Mouse (Mus musculus) adrenal gland, postnatal 14 days (tissue): Measurements from ENCODE around the gene Gmip. TPM values are rescaled to one million over a fixed set of nuclear protein-coding genes. Genes with fewer than 3 reads are reported as not detected.

Experiments
- DNase-seq: peaks from one replicate; pipeline ENCODE4 v3.0.0; 2021; ENCODE audit warnings: mixed read lengths
- total RNA-seq: library from RNA; stranded (reverse); gene quantifications from 2 replicates; pipeline ENCODE4 v1.2.3, GENCODE M21; 2021

Gene Gmip
- total RNA-seq, 1 experiment from 2014 or later = 9.1 TPM

DNA sequence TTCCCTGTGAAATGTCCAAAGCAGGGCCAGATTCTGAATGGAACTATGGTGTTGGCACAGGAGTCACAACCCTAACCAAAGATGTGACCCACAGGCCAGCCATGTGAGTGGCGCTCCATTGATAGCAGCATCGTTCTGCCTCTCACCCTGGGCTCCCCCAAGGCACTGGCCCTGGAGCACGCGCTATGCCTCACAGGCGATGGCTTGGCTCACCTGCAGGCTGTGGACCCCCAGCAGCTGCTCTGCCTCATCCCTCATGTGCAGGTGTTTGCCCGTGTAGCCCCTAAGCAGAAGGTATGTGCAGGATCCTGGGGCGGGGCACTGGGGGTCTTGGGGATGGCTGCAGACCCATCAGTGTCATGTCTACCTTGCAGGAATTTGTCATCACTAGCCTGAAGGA lies 5.1 kb upstream of the Gmip start:
- peak; percentile 1 for DNase-seq

- no peak for DNase-seq
These were observed 3.9 kb upstream of the Gmip start for GRCm38 (mm10) chr8:69804537-69804936.

DNA sequence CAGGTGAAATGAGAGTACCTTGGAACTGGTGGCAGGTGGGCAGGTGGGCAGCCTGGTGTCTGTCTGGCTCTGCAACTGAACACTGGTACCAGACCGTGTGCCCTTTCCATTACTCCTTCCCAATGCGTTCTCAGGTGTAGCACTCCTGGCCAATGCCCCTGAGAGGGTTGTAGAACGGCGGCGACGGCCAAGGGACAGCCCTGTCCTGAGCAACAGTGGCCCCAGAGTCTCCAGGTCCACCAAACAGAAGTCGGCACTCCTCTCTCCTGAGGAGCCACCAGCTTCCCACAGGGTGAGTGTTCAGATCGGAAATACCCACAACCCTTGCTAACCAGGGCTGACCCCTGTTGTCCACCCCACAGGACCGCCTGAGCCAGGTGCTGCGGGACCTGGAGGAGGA lies 3.4 kb upstream of the Gmip start:
- no peak for DNase-seq

- no peak for DNase-seq
These were observed 3.0 kb upstream of the Gmip start for GRCm38 (mm10) chr8:69805491-69805890.

- no peak for DNase-seq
These were observed 1.2 kb upstream of the Gmip start for GRCm38 (mm10) chr8:69807236-69807635.

DNA sequence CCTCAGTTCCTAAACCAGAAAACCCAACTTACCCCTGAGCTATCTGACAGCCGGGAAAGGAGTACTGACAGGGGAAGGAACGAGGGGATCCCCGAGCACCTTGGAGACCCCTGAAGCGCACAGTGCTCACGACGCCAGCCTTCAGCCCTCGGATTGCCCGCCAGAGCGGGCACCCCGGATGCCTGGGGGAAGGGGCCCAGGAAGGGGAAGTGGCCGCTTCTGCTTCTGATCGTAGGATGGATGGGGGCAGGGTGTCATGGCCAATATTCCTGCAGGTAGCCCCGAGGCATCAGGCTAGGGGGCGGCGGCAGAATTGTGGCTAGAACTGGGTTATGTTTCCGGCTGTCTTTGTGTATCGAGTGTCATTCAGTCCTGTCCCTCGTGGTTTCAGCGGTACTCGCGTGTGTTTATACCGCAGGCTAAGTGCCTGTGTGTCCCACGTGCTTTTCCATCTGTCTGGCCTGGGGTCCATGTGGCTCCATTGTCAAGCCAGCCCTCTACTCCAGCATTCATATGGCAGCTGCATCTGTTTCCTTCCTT lies 455 bp downstream of the Gmip start:
- peak; percentile 52 for DNase-seq

GRCm38 (mm10) chr8:69809820-69810219 lies 1.3 kb downstream of the Gmip start:
- no peak for DNase-seq

GRCm38 (mm10) chr8:69814881-69815280 lies 6.4 kb downstream of the Gmip start:
- no peak for DNase-seq

GRCm38 (mm10) chr8:69815396-69815795 lies 6.9 kb downstream of the Gmip start:
- DNase-seq = peak; percentile 70

- DNase-seq = no peak
These were observed 12.0 kb downstream of the Gmip start for GRCm38 (mm10) chr8:69820466-69820865.

- DNase-seq = peak; percentile 60
These were observed 13.5 kb downstream of the Gmip start for GRCm38 (mm10) chr8:69821971-69822385.

- peak; percentile 75 for DNase-seq
These were observed 14.1 kb downstream of the Gmip start, which contains the start of gene Lpar2 for GRCm38 (mm10) chr8:69822386-69823191. Gene Lpar2 (plus strand): TSS chr8:69822429.

DNA sequence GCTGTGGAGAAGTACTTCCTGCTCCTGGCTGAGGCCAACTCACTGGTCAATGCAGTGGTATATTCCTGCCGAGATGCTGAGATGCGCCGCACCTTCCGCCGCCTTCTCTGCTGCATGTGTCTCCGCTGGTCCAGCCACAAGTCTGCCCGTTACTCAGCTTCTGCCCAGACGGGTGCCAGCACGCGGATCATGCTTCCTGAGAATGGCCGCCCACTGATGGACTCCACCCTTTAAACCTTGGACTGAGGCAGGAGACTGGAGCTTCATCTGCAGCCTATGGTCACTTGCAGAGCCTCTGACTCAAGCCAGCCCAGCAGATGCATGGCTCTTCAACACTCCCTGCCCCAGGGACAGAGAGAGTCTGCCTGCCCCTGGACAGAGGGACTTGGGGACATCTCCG lies 17.9 kb downstream of the Gmip start:
- DNase-seq = no peak

DNA sequence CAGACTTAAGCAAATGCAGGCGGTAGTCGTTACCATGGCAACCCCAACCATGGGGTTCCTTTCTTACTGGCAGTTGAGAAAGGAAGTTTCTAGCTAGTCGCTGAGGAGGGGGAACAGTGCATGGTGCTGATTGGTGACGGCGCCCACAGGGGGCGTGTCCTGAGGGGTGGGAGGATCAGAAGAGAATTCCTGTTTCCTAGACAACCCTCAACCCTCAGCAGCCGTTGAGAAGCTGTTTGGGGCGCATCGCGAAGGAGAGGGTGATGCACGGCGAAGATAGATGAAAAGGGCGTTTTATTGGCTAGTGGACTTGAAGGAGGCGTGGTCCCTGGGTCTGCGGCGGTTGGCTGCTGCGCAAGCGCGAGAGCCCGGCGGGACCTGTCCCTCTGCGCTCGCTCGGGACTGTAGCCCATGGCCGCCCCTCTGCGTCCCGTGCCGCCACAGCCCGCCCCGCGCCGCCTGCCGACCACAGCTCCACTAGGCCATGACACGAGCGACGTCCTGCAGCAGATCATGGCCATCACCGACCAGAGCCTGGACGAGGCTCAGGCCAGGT lies 23.9 kb downstream of the Gmip start, which contains the start of gene Pbx4:
Pbx4 (plus strand) TSS at position 194 of the 556 bp plus-strand sequence.
- DNase-seq = peak; percentile 88

DNA sequence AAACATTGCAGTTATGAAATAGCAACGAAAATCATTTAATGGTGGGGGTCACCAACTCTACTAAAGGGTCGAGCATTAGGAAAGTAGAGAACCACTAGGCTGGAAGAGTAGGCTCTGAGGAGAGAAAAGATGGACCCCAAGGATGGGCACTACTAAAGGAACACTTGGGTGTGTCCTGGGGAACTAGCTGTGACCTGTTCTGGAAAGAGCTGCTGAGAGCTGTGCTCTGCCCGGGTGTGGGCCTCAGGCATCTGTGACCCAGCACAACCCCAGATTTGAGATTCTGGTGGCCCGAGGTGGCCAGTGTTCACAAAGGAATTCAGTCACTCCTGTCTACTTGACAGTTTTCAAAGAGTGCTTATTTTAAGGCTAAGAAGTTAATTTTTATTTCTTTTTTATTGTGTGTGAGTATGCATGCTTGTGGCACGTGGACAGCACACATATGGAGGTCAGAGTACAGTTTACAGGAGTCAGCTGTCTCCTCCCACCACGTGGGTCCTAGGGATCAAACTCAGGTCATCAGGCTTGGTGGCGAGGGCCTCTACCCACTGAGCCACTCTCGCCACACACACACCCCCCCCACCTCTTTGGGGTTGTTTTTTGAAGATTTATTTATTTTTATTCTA lies 28.7 kb downstream of the Gmip start:
- DNase-seq = no peak

GRCm38 (mm10) chr8:69847167-69848065 lies 38.9 kb downstream of the Gmip start:
- DNase-seq = no peak

DNA sequence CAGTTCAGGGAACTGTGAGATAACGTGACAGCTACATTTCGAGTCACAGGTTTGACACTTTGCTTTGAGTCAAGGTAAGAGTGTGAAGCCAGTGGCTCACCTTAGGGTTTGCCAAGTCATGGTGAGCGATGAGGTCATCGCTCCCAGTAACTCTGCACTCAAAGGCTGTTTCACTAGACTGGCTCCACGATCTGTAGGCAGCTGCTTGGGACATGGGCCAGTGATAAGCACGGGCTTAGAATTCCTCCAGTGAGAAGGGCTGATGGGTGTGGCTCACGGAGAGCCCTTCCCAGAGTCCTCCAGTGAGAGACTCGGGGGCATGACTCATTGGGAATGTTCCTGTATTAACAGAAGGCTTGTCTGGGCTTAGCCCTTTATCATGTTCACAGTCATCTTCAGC lies 40.5 kb downstream of the Gmip start:
- peak; percentile 68 for DNase-seq

- DNase-seq = peak; percentile 27
These were observed 41.4 kb downstream of the Gmip start for GRCm38 (mm10) chr8:69849899-69850298.

GRCm38 (mm10) chr8:69850926-69851506 lies 42.5 kb downstream of the Gmip start:
- DNase-seq = no peak

DNA sequence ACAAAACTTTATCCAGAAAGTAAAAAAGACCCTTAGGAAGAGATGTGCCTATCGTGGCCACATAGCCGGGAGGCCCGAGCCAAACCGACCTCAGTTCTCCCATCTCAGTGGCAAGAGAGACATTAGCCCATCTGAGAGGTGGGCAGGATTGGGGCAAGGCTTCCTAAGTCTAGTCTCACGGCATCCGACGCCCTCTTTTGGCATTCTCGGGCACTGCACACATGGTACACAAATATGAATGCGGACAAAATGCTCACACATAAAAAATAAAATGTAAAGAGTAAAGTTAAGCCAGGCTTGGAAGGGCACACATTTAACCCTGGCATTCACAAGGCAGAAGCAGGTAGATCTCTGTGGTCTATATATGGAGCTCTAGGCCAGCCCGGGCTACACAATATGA lies 45.4 kb downstream of the Gmip start:
- DNase-seq = no peak

GRCm38 (mm10) chr8:69860807-69861206 lies 52.3 kb downstream of the Gmip start:
- DNase-seq = no peak

DNA sequence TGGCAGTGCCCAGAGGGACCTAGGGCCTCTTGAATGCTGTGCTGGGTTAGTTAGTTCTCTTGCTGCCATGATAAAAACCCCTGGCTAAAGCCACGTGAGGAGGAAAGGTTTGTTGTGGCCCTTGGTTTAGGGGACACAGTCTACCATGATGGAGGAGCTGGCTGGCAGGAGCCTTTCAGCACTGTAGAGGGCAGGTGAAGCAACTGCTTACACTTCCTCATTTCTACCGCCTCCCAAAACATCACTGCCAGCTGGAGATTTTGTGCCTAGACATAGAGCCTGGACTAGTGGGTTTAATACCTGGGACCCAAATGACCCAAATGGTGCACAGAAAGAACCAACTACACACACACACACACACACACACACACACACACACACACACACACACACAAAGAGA lies 52.8 kb downstream of the Gmip start:
- DNase-seq = no peak
